Mouse (Mus musculus) left cerebral cortex, adult 2 months (tissue): ENCODE results near the gene Apof. TPM values are rescaled to one million over a fixed set of nuclear protein-coding genes. Genes with fewer than 3 reads are reported as not detected.

Experiments used
- DNase-seq, 2 experiments: peaks; one replicate each; pipeline ENCODE4 v3.0.0; 2021 to 2022; ENCODE audit warnings: low spot score in 2 of 2, mixed read lengths in 1 of 2; ENCODE audit errors: extremely low spot score in 1 of 2
- H3K27ac ChIP-seq: fragments of 200-600 bp; 2 replicates; pipeline ENCODE4 v1.8.1; 2022
- H3K4me3 ChIP-seq: fragments of 200-600 bp; 2 replicates; pipeline ENCODE4 v1.8.1; 2022
- CTCF ChIP-seq: fragments of 200-600 bp; IDR thresholded peaks from 2 replicates; pipeline ENCODE4 v1.8.1; 2022; ENCODE audit warnings: antibody characterized with exemption, mild to moderate bottlenecking, moderate library complexity
- intact Hi-C: fragments of 180-260 bp; cut with DNase I; formaldehyde crosslinking; loops from one replicate; pipeline ENCODE4 v1.15.1; 2025
- total RNA-seq, 2 experiments: library from RNA; stranded (reverse); gene quantifications; 2 replicates each; pipeline ENCODE4 v1.2.3; 2021

The Apof gene
- total RNA-seq, 2 experiments from 2014 or later = not detected

DNA sequence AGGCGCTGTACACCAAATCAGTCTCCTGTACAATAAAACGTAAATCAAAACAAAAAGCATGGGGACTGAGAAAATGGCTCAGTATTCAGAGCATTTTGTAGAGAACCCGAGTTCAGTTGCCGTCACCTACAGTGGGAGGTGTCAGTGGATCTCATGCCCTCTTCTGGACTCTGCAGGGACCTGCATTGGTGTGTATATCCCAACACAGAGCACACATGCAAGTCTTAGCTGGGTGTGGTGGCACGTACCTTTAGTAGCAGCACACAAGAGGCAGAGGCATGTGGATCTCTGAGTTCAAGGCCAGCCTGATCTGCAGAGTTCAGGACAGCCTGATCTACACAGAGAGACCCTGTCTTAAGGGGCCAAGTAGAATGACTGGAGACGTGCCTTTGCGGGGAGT lies 41.2 kb downstream of the Apof start:
- intact Hi-C loops = no loop called here
- H3K27ac ChIP-seq = no peak overlapping the region
- no peak overlapping the region for H3K4me3 ChIP-seq
- DNase-seq = no peak
- TF ChIP-seq CTCF = no peak

- Histone ChIP-seq H3K4me3 (no peak overlapping the region), H3K27ac (no peak overlapping the region)
- no peak for DNase-seq
- intact Hi-C loops = no loop called here
- no peak for TF ChIP-seq CTCF
These were observed 41.7 kb downstream of the Apof start for GRCm38 (mm10) chr10:128310177-128310576.

GRCm38 (mm10) chr10:128310902-128311301 lies 42.4 kb downstream of the Apof start:
- Histone ChIP-seq H3K4me3 (no peak overlapping the region), H3K27ac (no peak overlapping the region)
- intact Hi-C loops = no loop called here
- no peak for TF ChIP-seq CTCF
- DNase-seq = no peak

- intact Hi-C loops = no loop called here
- no peak for DNase-seq
- TF ChIP-seq CTCF = no peak
- no peak overlapping the region for H3K4me3 ChIP-seq
- H3K27ac ChIP-seq = no peak overlapping the region
These were observed 47.1 kb downstream of the Apof start for GRCm38 (mm10) chr10:128315578-128315977.

Other genes with a start within 250 kb of the Apof start
- gene Naca, start 233.1 kb upstream of the Apof start, total RNA-seq = 100 to 1,000 TPM; 310 to 314 TPM
- 100 to 1,000 TPM; 121 to 123 TPM for gene Ptges3, start 209.7 kb upstream of the Apof start, total RNA-seq
- gene Atp5b, start 185.4 kb upstream of the Apof start, total RNA-seq = 1,000 to 10,000 TPM; 1,628 to 1,633 TPM
- 10 to 100 TPM; 42.2 to 45.1 TPM for gene Baz2a, start 177.1 kb upstream of the Apof start, total RNA-seq
- gene Rbms2, start 88.4 kb upstream of the Apof start, total RNA-seq = 10 to 100 TPM; 15.6 to 16.4 TPM
- gene Gls2, start 74.2 kb upstream of the Apof start, total RNA-seq = 10 to 100 TPM; 36.2 to 37.1 TPM
- 10 to 100 TPM in 1 of 2 experiments, 1 to 10 TPM in 1; 9.5 to 10.4 TPM for gene Spryd4, start 56.9 kb upstream of the Apof start, total RNA-seq
- gene Mip, start 42.8 kb upstream of the Apof start, total RNA-seq = not detected
- 1 to 10 TPM; 8.2 to 9.1 TPM for gene Timeless, start 36.6 kb upstream of the Apof start, total RNA-seq
- not detected for gene Apon, start 14.6 kb upstream of the Apof start, total RNA-seq
- 10 to 100 TPM; 29.2 to 31.5 TPM for gene Stat2, start 1.9 kb downstream of the Apof start, total RNA-seq
- not detected for gene Il23a, start 30.1 kb downstream of the Apof start, total RNA-seq
- 10 to 100 TPM; 15.8 TPM for gene Pan2, start 34.7 kb downstream of the Apof start, total RNA-seq
- 10 to 100 TPM; 66.8 to 67.5 TPM for gene Cnpy2, start 53.8 kb downstream of the Apof start, total RNA-seq
- 100 to 1,000 TPM; 216 to 218 TPM for gene Cs, start 69.1 kb downstream of the Apof start, total RNA-seq
- 10 to 100 TPM; 53.0 to 54.6 TPM for gene Coq10a, start 100.3 kb downstream of the Apof start, total RNA-seq
- gene Ankrd52, start 108.4 kb downstream of the Apof start, total RNA-seq = 10 to 100 TPM; 60.8 to 63.9 TPM
- gene Slc39a5, start 132.6 kb downstream of the Apof start, total RNA-seq = not detected
- 10 to 100 TPM; 87.0 to 91.1 TPM for gene Nabp2, start 142.8 kb downstream of the Apof start, total RNA-seq
- gene Rnf41, start 143.0 kb downstream of the Apof start, total RNA-seq = 10 to 100 TPM; 74.0 to 76.6 TPM
- 100 to 1,000 TPM; 253 to 254 TPM for gene Smarcc2, start 190.6 kb downstream of the Apof start, total RNA-seq
- 100 to 1,000 TPM; 555 to 562 TPM for gene Myl6, start 225.5 kb downstream of the Apof start, total RNA-seq
- 10 to 100 TPM; 30.7 to 32.9 TPM for gene Myl6b, start 230.0 kb downstream of the Apof start, total RNA-seq